Mouse (Mus musculus): ENCODE measurements around the gene Fcmr. TPM values are rescaled to one million over a fixed set of nuclear protein-coding genes. Genes with fewer than 3 reads are reported as not detected.
A peak's percentile ranks its signal among the peaks of the same experiment; 100 is the strongest.

Gene Fcmr
- polyA plus RNA-seq, 1 experiment = 9.7 TPM

DNA sequence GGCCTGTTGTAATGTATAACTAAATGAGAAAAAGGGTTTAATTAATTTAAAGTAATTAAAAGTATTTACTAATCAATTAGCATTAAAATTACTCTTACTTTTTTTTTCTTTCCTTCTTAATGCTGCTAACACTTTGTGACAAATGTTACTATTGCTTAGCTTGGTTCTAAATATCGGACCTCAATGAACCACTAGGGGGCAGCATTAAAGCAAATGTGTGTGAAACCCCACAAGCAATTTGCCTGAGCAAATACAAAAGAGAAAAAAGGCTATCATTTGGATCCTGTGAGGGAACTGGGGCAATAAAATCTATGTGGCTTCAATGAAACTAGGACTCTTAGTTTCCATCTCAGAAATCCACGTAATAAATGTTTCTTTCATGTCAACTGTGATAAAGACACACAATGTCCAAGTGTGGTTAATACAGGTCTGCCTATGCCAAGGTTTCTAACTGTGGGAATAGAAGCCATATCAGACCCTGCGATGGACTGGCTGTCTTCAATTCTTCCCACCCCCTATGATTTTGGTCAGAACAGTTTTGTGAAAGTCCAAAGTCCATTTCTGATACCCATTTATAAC, 11.6 kb downstream of the Fcmr start:
- DNase-seq = peak; percentile 43
- 22% methylated on average over 3 of the region's 3 CpGs for WGBS

DNA sequence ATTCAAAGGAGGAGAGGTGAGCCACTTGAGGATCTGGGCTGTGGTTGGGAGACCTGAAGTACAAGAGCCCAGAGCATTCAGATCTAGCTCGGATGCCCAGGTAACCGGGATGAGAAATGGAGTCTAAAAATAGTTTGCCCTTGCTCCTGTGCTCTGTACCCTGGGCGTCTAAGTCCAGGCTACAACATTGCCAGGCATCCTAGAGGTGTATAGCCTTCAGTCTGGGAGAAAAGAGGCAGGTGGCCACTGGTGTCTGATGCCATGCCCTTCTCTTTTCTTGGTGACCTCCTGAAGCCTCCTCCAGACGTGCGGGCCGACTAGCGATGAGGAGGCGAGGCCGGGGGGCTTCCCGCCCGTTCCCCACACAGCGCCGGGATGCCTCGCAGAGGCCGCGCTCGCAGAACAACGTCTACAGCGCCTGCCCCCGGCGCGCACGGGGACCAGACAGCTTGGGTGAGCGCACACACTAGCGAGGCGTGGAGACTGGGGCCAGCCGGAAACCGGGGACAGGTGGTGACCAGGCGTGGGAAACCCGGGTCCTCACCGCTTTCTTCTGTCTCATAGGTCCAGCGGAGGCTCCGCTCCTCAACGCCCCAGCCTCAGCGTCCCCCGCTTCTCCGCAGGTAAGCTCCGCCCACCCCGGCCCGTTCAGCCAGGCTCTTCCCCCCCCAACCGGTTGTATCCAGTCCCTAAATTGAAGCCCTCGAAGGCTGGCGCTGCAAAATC, 12.6 kb downstream of the Fcmr start:
- H3K27me3 ChIP-seq (ENCODE audit: control insufficient read depth, insufficient read depth, low read length) = no peaks in the 10 kb centered on the region; the same call in 1 of the 2 replicates
- 4% methylated on average over 43 of the region's 43 CpGs for WGBS
- H3K4me1 ChIP-seq (replicated peaks; ENCODE audit: control insufficient read depth, insufficient read depth, low read length) = peaks cover 6% of the 10 kb centered on the region; the same call in 1 of the 2 replicates
- peak; percentile 39 for DNase-seq
- peak overlapping the region; percentile 34 for H3K4me3 ChIP-seq (ENCODE audit: control insufficient read depth, insufficient read depth, low read length)
- no peaks in the 10 kb centered on the region for H3K36me3 ChIP-seq (ENCODE audit: control insufficient read depth, insufficient read depth, low read length)
- no peak overlapping the region for H3K27ac ChIP-seq (ENCODE audit: control insufficient read depth, insufficient read depth, low read length)
- no peak for TF ChIP-seq POLR2A (IDR thresholded peaks at IDR 0.05; ENCODE audit: control insufficient read depth, extremely low read depth, insufficient read depth, low read length, poor library complexity)

More for the DNA sequence above, 11.6 kb downstream of the Fcmr start:
- Histone ChIP-seq H3K36me3 (ENCODE audit: control insufficient read depth, insufficient read depth, low read length) (no peaks in the 10 kb centered on the region), H3K27ac (ENCODE audit: control insufficient read depth, insufficient read depth, low read length) (no peak overlapping the region), H3K4me1 (replicated peaks; ENCODE audit: control insufficient read depth, insufficient read depth, low read length) (peaks cover 6% of the 10 kb centered on the region; the same call in 1 of the 2 replicates), H3K4me3 (ENCODE audit: control insufficient read depth, insufficient read depth, low read length) (no peak overlapping the region), H3K27me3 (ENCODE audit: control insufficient read depth, insufficient read depth, low read length) (no peaks in the 10 kb centered on the region; the same call in 1 of the 2 replicates)
- no peak for TF ChIP-seq CTCF (IDR thresholded peaks at IDR 0.05; ENCODE audit: borderline replicate concordance, control insufficient read depth, extremely low read depth, insufficient read depth, low read length, poor library complexity)
- TF ChIP-seq POLR2A (IDR thresholded peaks at IDR 0.05; ENCODE audit: control insufficient read depth, extremely low read depth, insufficient read depth, low read length, poor library complexity) = no peak

DNA sequence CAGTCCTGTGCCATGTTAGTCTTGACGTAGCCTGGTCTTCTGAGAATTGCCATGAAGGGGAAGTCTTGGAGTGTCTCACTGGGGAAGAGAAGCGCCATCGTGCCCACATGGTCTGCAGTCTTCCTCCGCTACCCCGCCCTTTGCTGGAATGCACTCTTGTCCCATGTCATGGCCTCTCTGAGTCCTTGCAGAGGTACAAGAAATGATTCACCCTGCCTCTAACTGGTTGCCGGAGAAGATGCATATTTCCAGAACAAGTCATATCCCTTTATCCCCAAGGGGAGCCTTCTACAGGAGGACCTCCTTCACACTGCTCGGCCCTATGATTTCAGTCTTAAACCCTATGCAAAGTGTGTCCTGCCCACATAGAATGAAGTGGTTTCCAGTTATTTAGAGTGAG, 14.5 kb downstream of the Fcmr start:
- Histone ChIP-seq H3K27ac (ENCODE audit: control insufficient read depth, insufficient read depth, low read length) (no peak overlapping the region), H3K36me3 (ENCODE audit: control insufficient read depth, insufficient read depth, low read length) (no peaks in the 10 kb centered on the region), H3K27me3 (ENCODE audit: control insufficient read depth, insufficient read depth, low read length) (no peaks in the 10 kb centered on the region; the same call in 1 of the 2 replicates), H3K4me3 (ENCODE audit: control insufficient read depth, insufficient read depth, low read length) (no peak overlapping the region), H3K4me1 (replicated peaks; ENCODE audit: control insufficient read depth, insufficient read depth, low read length) (peaks cover 6% of the 10 kb centered on the region; the same call in 1 of the 2 replicates)
- no peak for DNase-seq
- no peak for TF ChIP-seq POLR2A (IDR thresholded peaks at IDR 0.05; ENCODE audit: control insufficient read depth, extremely low read depth, insufficient read depth, low read length, poor library complexity)
- no peak for TF ChIP-seq CTCF (IDR thresholded peaks at IDR 0.05; ENCODE audit: borderline replicate concordance, control insufficient read depth, extremely low read depth, insufficient read depth, low read length, poor library complexity)
- 60% methylated on average over 7 of the region's 7 CpGs for WGBS

DNA sequence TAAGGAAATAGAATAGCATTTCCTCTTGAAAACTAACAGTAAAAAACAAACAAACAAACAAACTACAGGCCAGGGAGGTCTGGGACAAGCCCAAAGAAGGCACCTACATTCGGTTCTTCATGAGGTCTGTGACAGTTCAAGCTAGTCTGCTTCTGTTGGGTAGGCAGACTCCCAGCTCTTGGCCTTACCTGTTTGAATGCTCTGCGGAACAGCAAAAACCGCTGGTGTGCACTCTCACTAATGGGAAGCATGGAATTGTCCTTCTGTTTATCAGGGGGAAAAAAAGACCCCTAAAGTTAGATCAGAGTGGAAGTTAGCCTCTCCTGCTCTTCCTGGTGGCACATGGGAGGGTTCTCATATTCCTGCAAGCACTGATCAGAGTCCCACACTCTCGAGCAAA, 17.7 kb downstream of the Fcmr start:
- Histone ChIP-seq H3K4me3 (ENCODE audit: control insufficient read depth, insufficient read depth, low read length) (no peak overlapping the region), H3K27ac (ENCODE audit: control insufficient read depth, insufficient read depth, low read length) (no peak overlapping the region), H3K4me1 (replicated peaks; ENCODE audit: control insufficient read depth, insufficient read depth, low read length) (peaks cover 1% of the 10 kb centered on the region; the same call in 1 of the 2 replicates), H3K27me3 (ENCODE audit: control insufficient read depth, insufficient read depth, low read length) (no peaks in the 10 kb centered on the region; the same call in 1 of the 2 replicates), H3K36me3 (ENCODE audit: control insufficient read depth, insufficient read depth, low read length) (no peaks in the 10 kb centered on the region)
- TF ChIP-seq CTCF (IDR thresholded peaks at IDR 0.05; ENCODE audit: borderline replicate concordance, control insufficient read depth, extremely low read depth, insufficient read depth, low read length, poor library complexity) = no peak
- TF ChIP-seq POLR2A (IDR thresholded peaks at IDR 0.05; ENCODE audit: control insufficient read depth, extremely low read depth, insufficient read depth, low read length, poor library complexity) = no peak
- DNase-seq = no peak
- WGBS = 88% methylated on average over 4 of the region's 4 CpGs

DNA sequence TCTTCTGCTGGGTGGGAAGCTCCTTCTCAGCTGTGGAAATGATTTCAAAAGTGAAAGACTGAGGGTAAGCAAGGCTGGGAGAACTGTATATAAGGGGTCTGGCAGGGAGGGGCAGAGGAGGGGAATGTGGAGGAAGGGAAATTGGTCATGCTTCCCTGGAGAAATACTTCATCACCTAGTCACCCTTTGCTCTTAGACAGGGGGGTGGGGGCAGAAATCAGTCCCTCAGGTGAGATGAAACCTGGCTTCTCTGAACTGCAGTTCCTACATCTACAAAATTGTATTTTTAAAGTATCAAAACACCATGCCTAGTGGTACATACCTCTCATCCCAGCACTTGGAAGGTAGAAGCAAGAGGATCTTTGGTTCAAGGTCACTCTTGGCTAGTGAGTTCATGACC, 21.9 kb downstream of the Fcmr start, which contains the start of gene Il24:
TSS of gene Il24 (minus strand) at position 101 of the 400 bp plus-strand sequence.
- no peaks in the 10 kb centered on the region; the same call in 1 of the 2 replicates for H3K27me3 ChIP-seq (ENCODE audit: control insufficient read depth, insufficient read depth, low read length)
- H3K4me3 ChIP-seq (ENCODE audit: control insufficient read depth, insufficient read depth, low read length) = no peak within 1 kb of the TSS
- no peaks in the 10 kb centered on the region for H3K4me1 ChIP-seq (replicated peaks; ENCODE audit: control insufficient read depth, insufficient read depth, low read length)
- DNase-seq = no peak
- TF ChIP-seq CTCF (IDR thresholded peaks at IDR 0.05; ENCODE audit: borderline replicate concordance, control insufficient read depth, extremely low read depth, insufficient read depth, low read length, poor library complexity) (no peak), POLR2A (IDR thresholded peaks at IDR 0.05; ENCODE audit: control insufficient read depth, extremely low read depth, insufficient read depth, low read length, poor library complexity) (no peak)
- H3K36me3 ChIP-seq (ENCODE audit: control insufficient read depth, insufficient read depth, low read length) = no peaks in the 10 kb centered on the region
- H3K27ac ChIP-seq (ENCODE audit: control insufficient read depth, insufficient read depth, low read length) = no peak within 1 kb of the TSS

DNA sequence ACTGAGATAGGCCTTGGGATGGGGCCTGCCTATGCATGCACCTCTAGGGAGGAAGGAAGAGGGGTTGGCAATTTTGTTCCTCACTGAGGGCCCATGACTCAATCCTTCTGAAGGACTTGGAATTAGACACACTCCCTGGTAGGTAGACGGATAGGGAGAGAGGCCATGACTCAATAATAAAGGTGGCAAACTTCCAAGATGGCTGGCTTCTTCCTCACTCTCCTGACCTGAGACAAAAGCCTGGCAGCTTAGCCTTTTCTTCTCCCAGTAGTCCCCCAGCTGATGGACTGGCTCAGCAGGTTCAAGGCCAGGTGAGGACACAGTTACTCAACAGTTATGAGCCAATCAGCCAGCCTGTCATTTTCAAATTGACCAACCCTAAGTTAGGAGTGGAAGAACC, 27.0 kb downstream of the Fcmr start:
- H3K36me3 ChIP-seq (ENCODE audit: control insufficient read depth, insufficient read depth, low read length) = no peaks in the 10 kb centered on the region
- no peak overlapping the region for H3K27ac ChIP-seq (ENCODE audit: control insufficient read depth, insufficient read depth, low read length)
- TF ChIP-seq POLR2A (IDR thresholded peaks at IDR 0.05; ENCODE audit: control insufficient read depth, extremely low read depth, insufficient read depth, low read length, poor library complexity) (no peak), CTCF (IDR thresholded peaks at IDR 0.05; ENCODE audit: borderline replicate concordance, control insufficient read depth, extremely low read depth, insufficient read depth, low read length, poor library complexity) (no peak)
- WGBS = 89% methylated on average over 1 of the region's 1 CpGs
- DNase-seq = no peak
- H3K4me1 ChIP-seq (replicated peaks; ENCODE audit: control insufficient read depth, insufficient read depth, low read length) = no peaks in the 10 kb centered on the region
- H3K27me3 ChIP-seq (ENCODE audit: control insufficient read depth, insufficient read depth, low read length) = no peaks in the 10 kb centered on the region
- H3K4me3 ChIP-seq (ENCODE audit: control insufficient read depth, insufficient read depth, low read length) = no peak overlapping the region
